Mouse (Mus musculus): ENCODE results near the gene Auts2.

GRCm38 (mm10) chr5:131429563-131429962, 1113.6 kb downstream of the Auts2 start:
- no peak for TF ChIP-seq MAFK (IDR thresholded peaks at IDR 0.05; ENCODE audit: insufficient read depth, low read depth, low read length)
- TF ChIP-seq CHD2 (IDR thresholded peaks at IDR 0.05; ENCODE audit: low read depth, low read length): no peak
- TF ChIP-seq HCFC1 (IDR thresholded peaks at IDR 0.05; ENCODE audit: borderline replicate concordance, insufficient read depth, low read length): no peak
- TF ChIP-seq ZC3H11A (IDR thresholded peaks at IDR 0.05; ENCODE audit: borderline replicate concordance, low read depth, low read length): no peak
